Mouse (Mus musculus): ENCODE results near the gene Tmem221. TPM values are rescaled to one million over a fixed set of nuclear protein-coding genes. Genes with fewer than 3 reads are reported as not detected.
"Not testable (repeated sequence)": the region's sequence is repeated elsewhere in the genome, so short reads cannot be mapped to it uniquely, and the experiment has no call there.

The Tmem221 gene
- polyA plus RNA-seq, 1 experiment: 0.20 TPM

GRCm38 (mm10) chr8:71534263-71534810 lies 24.3 kb downstream of the Tmem221 start:
- Histone ChIP-seq H3K4me2 (ENCODE audit: low read depth) (no peak overlapping the region), H3K27me3 (ENCODE audit: control insufficient read depth, insufficient read depth, insufficient read length) (no peaks in the 10 kb centered on the region), H3K36me3 (ENCODE audit: control insufficient read depth, insufficient read depth) (no peaks in the 10 kb centered on the region), H3K79me2 (ENCODE audit: control insufficient read depth, insufficient read depth) (no peaks in the 10 kb centered on the region), H3ac (ENCODE audit: control insufficient read depth, insufficient read length) (no peak overlapping the region), H3K4me3 (no peak overlapping the region)
- TF ChIP-seq USF1 (IDR thresholded peaks at IDR 0.05; ENCODE audit: low read depth) (no peak), REST (IDR thresholded peaks at IDR 0.05; ENCODE audit: insufficient read depth, insufficient read length) (no peak), MYOD1 (IDR thresholded peaks at IDR 0.05; ENCODE audit: control insufficient read depth in 1 of 3, insufficient read length in 2 of 3, low read depth in 2 of 3) (no peak), POLR2A (IDR thresholded peaks at IDR 0.05; ENCODE audit: insufficient read length, low read depth) (no peak), MYOG (IDR thresholded peaks at IDR 0.05; ENCODE audit: control insufficient read depth in 1 of 3, insufficient read depth in 1 of 3, insufficient read length in 2 of 3, low read depth in 2 of 3) (no peak), MAX (IDR thresholded peaks at IDR 0.05; ENCODE audit: low read depth) (no peak), POLR2AphosphoS2 (IDR thresholded peaks at IDR 0.05; ENCODE audit: insufficient read length, low read depth) (no peak), CEBPB (IDR thresholded peaks at IDR 0.05; ENCODE audit: insufficient read depth, poor library complexity, severe bottlenecking) (no peak), TCF12 (IDR thresholded peaks at IDR 0.05; ENCODE audit: insufficient read depth, poor library complexity, severe bottlenecking) (no peak)

DNA sequence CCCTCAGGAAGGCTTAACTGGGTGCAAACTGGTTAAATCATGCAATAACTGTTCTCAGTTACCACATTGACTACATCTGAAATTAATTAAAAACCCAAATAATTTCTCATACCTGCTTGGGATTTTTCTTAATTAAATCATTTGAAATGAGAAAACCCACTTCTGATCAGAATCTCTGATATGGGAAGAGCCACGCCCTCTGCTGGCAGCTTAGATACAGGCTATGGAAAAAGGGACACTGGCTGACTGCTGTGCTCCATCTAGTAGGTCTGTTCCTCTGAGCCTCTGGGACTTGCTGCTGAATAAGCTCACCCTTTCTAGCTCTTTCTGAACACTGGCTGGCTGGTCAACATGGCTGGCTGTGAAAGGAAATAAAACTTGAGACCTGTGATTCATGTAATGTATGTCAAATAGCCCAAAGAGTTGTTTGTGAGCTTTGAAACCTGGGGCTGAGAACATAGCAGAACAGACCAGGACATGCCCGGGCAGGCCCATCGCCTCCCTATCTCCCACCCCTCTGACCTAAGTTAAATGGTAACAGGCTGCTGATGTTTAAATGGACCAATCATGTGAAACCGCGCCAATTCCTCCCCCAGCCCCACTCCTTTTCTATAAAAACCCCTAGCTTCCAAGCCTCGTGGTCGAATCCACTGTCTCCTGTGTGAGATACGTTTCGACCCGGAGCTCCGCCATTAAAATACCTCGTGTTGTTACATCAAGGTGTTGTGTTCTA lies 27.8 kb downstream of the Tmem221 start:
- not testable (repeated sequence) for H3K27me3 ChIP-seq (ENCODE audit: control insufficient read depth, insufficient read depth, insufficient read length); H3K4me2 ChIP-seq (ENCODE audit: low read depth); H3K36me3 ChIP-seq (ENCODE audit: control insufficient read depth, insufficient read depth); H3ac ChIP-seq (ENCODE audit: control insufficient read depth, insufficient read length); H3K79me2 ChIP-seq (ENCODE audit: control insufficient read depth, insufficient read depth); H3K4me3 ChIP-seq

DNA sequence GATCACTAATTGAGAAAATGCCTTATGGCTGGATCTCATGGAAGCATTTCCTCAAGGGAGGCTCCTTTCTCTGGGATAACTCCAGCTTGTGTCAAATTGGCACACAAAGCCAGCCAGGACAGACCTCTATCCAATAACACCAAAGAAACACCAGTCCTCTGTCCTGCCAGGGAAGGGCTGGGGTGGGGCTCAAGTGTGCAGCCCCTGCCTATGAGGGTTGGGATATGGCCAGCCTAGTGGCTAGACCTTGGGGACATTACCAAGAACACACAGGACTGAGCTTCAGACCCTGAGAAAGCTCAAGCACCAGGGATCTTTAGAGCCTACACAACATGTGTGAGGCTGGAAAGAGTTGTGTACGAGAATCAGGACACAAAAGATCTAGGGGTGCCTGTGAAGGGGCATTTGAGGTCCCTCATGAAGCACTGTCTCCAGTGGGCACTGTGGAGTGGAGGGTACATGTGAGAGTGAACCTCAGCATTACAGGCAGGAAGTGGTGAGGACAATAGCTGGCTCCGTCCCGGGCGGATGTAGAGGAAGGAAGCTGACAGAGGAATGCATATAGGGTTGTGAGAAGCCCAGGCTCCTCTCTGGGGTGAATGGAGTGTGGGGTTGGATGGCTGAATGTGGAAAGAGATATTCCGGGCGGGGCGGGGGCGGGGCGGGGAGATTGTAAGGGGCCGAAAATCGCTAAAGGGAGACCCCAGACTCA lies 30.2 kb downstream of the Tmem221 start:
- H3K4me3 ChIP-seq: no peak overlapping the region
- H3K79me2 ChIP-seq (ENCODE audit: control insufficient read depth, insufficient read depth): no peaks in the 10 kb centered on the region
- no peak overlapping the region for H3K4me2 ChIP-seq (ENCODE audit: low read depth)
- TF ChIP-seq POLR2AphosphoS2 (IDR thresholded peaks at IDR 0.05; ENCODE audit: insufficient read length, low read depth): no peak
- no peak for TF ChIP-seq POLR2A (IDR thresholded peaks at IDR 0.05; ENCODE audit: insufficient read length, low read depth)
- no peak for TF ChIP-seq TCF3 (IDR thresholded peaks at IDR 0.05; ENCODE audit: insufficient read length, low read depth)
- TF ChIP-seq MYOG (IDR thresholded peaks at IDR 0.05; ENCODE audit: control insufficient read depth in 1 of 3, insufficient read depth in 1 of 3, insufficient read length in 2 of 3, low read depth in 2 of 3): no peak
- no peak for TF ChIP-seq REST (IDR thresholded peaks at IDR 0.05; ENCODE audit: insufficient read depth, insufficient read length)
- TF ChIP-seq SRF (IDR thresholded peaks at IDR 0.05; ENCODE audit: control insufficient read depth, insufficient read length, low read depth): no peak
- no peak overlapping the region for H3ac ChIP-seq (ENCODE audit: control insufficient read depth, insufficient read length)
- no peaks in the 10 kb centered on the region for H3K36me3 ChIP-seq (ENCODE audit: control insufficient read depth, insufficient read depth)
- peaks cover 8% of the 10 kb centered on the region for H3K27me3 ChIP-seq (ENCODE audit: control insufficient read depth, insufficient read depth, insufficient read length)

GRCm38 (mm10) chr8:71527162-71527870 lies 31.4 kb downstream of the Tmem221 start:
- no peaks in the 10 kb centered on the region for H3K36me3 ChIP-seq (ENCODE audit: control insufficient read depth, insufficient read depth)
- no peak for TF ChIP-seq POLR2A (IDR thresholded peaks at IDR 0.05; ENCODE audit: insufficient read length, low read depth)
- no peak for TF ChIP-seq MYOD1 (IDR thresholded peaks at IDR 0.05; ENCODE audit: control insufficient read depth in 1 of 3, insufficient read length in 2 of 3, low read depth in 2 of 3)
- no peak for TF ChIP-seq CEBPB (IDR thresholded peaks at IDR 0.05; ENCODE audit: insufficient read depth, poor library complexity, severe bottlenecking)
- TF ChIP-seq REST (IDR thresholded peaks at IDR 0.05; ENCODE audit: insufficient read depth, insufficient read length): no peak
- TF ChIP-seq E2F4 (IDR thresholded peaks at IDR 0.05; ENCODE audit: insufficient read depth): no peak
- no peak for TF ChIP-seq USF1 (IDR thresholded peaks at IDR 0.05; ENCODE audit: low read depth)
- no peak for TF ChIP-seq MYOG (IDR thresholded peaks at IDR 0.05; ENCODE audit: control insufficient read depth in 1 of 3, insufficient read depth in 1 of 3, insufficient read length in 2 of 3, low read depth in 2 of 3)
- no peak for TF ChIP-seq TCF3 (IDR thresholded peaks at IDR 0.05; ENCODE audit: insufficient read length, low read depth)
- TF ChIP-seq TCF12 (IDR thresholded peaks at IDR 0.05; ENCODE audit: insufficient read depth, poor library complexity, severe bottlenecking): no peak
- no peak for TF ChIP-seq POLR2AphosphoS2 (IDR thresholded peaks at IDR 0.05; ENCODE audit: insufficient read length, low read depth)
- H3K79me2 ChIP-seq (ENCODE audit: control insufficient read depth, insufficient read depth): no peaks in the 10 kb centered on the region
- H3K4me3 ChIP-seq: no peak overlapping the region
- H3K27me3 ChIP-seq (ENCODE audit: control insufficient read depth, insufficient read depth, insufficient read length): peaks cover 8% of the 10 kb centered on the region
- H3K4me2 ChIP-seq (ENCODE audit: low read depth): no peak overlapping the region
- no peak overlapping the region for H3ac ChIP-seq (ENCODE audit: control insufficient read depth, insufficient read length)

DNA sequence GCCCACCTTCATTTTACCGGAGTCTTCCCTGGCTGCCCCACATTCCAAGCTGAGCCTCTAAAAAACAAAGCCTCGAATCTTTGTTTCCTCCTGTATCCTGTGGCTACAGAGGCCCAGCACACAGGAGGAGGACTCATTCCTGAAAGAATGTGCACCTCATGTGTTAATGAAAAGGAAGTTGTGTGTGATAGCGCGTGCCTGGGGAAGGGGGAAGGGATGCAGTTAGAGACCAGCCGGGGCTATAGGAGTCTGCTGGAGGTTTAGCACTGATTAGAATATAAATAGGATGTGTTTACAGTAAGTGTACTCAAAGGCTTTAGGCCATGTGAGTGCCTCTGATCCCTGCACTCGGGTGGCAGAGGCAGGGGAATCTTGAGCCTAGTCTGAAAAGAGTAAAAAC lies 32.4 kb downstream of the Tmem221 start:
- Histone ChIP-seq H3K4me2 (ENCODE audit: low read depth) (no peak overlapping the region), H3K27me3 (ENCODE audit: control insufficient read depth, insufficient read depth, insufficient read length) (peaks cover 8% of the 10 kb centered on the region), H3ac (ENCODE audit: control insufficient read depth, insufficient read length) (no peak overlapping the region), H3K79me2 (ENCODE audit: control insufficient read depth, insufficient read depth) (no peaks in the 10 kb centered on the region), H3K36me3 (ENCODE audit: control insufficient read depth, insufficient read depth) (no peaks in the 10 kb centered on the region), H3K4me3 (no peak overlapping the region)
- no peak for TF ChIP-seq MYOG (IDR thresholded peaks at IDR 0.05; ENCODE audit: control insufficient read depth in 1 of 3, insufficient read depth in 1 of 3, insufficient read length in 2 of 3, low read depth in 2 of 3)
- TF ChIP-seq POLR2A (IDR thresholded peaks at IDR 0.05; ENCODE audit: insufficient read length, low read depth): no peak
- TF ChIP-seq TCF12 (IDR thresholded peaks at IDR 0.05; ENCODE audit: insufficient read depth, poor library complexity, severe bottlenecking): no peak
- TF ChIP-seq CEBPB (IDR thresholded peaks at IDR 0.05; ENCODE audit: insufficient read depth, poor library complexity, severe bottlenecking): no peak
- TF ChIP-seq SRF (IDR thresholded peaks at IDR 0.05; ENCODE audit: control insufficient read depth, insufficient read length, low read depth): no peak
- no peak for TF ChIP-seq REST (IDR thresholded peaks at IDR 0.05; ENCODE audit: insufficient read depth, insufficient read length)
- no peak for TF ChIP-seq TCF3 (IDR thresholded peaks at IDR 0.05; ENCODE audit: insufficient read length, low read depth)
- TF ChIP-seq MYOD1 (IDR thresholded peaks at IDR 0.05; ENCODE audit: control insufficient read depth in 1 of 3, insufficient read length in 2 of 3, low read depth in 2 of 3): no peak
- TF ChIP-seq POLR2AphosphoS2 (IDR thresholded peaks at IDR 0.05; ENCODE audit: insufficient read length, low read depth): no peak
- no peak for TF ChIP-seq USF1 (IDR thresholded peaks at IDR 0.05; ENCODE audit: low read depth)
- no peak for TF ChIP-seq E2F4 (IDR thresholded peaks at IDR 0.05; ENCODE audit: insufficient read depth)
- no peak for TF ChIP-seq MAX (IDR thresholded peaks at IDR 0.05; ENCODE audit: low read depth)

Measured in myocyte (in vitro differentiated cells).